Mouse (Mus musculus): ENCODE measurements around the gene Dync1i1. TPM values are rescaled to one million over a fixed set of nuclear protein-coding genes. Genes with fewer than 3 reads are reported as not detected.

The Dync1i1 gene
- polyA plus RNA-seq, 1 experiment from 2014 or later, result 4.0 TPM

GRCm38 (mm10) chr6:5915028-5915427, 189.6 kb downstream of the Dync1i1 start:
- Histone ChIP-seq H3K4me3 (ENCODE audit: low read depth, low read length) (no peak overlapping the region), H3K4me2 (replicated peaks; ENCODE audit: low read depth, low read length) (no peak overlapping the region), H3K27ac (ENCODE audit: low read depth, low read length) (no peak overlapping the region), H3K27me3 (ENCODE audit: control insufficient read depth, insufficient read depth, low read length) (no peaks in the 10 kb centered on the region), H3K9me3 (ENCODE audit: control insufficient read depth, low read length) (no peaks in the 10 kb centered on the region), H3K36me3 (ENCODE audit: control insufficient read depth, insufficient read depth, low read length) (no peaks in the 10 kb centered on the region), H3K4me1 (replicated peaks; ENCODE audit: control insufficient read depth, insufficient read depth, low read length) (no peaks in the 10 kb centered on the region), H3K9ac (ENCODE audit: low read depth, low read length) (no peak overlapping the region)
- WGBS, result 91% methylated on average over 2 of the region's 2 CpGs
- DNase-seq (ENCODE audit: low spot score) (no peak), ATAC-seq (ENCODE audit: low FRiP score) (no peak)

DNA sequence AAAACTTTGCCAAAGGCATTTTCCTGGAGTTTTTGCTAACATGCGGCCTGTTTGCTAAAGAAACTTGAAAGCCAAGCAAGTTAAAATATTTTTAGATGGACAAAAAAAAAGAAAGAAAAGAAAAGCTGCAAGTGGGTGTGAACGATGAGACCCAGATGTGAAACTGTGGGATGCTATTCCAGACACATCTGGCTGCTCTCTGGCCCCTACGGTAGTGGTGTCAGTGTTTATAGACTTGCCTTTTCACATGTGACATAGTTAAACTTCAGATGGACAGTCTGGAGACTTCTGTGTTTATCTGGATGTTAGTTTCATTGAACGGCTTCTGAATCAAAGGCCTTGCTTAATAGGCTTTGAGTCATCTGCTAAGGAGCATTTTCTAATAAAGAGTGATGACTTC, 195.2 kb downstream of the Dync1i1 start:
- no peaks in the 10 kb centered on the region for H3K36me3 ChIP-seq (ENCODE audit: control insufficient read depth, insufficient read depth, low read length)
- H3K4me3 ChIP-seq (ENCODE audit: low read depth, low read length), result no peak overlapping the region
- no peak overlapping the region for H3K4me2 ChIP-seq (replicated peaks; ENCODE audit: low read depth, low read length)
- H3K4me1 ChIP-seq (replicated peaks; ENCODE audit: control insufficient read depth, insufficient read depth, low read length), result no peaks in the 10 kb centered on the region
- no peak overlapping the region for H3K9ac ChIP-seq (ENCODE audit: low read depth, low read length)
- 75% methylated on average over 4 of the region's 4 CpGs for WGBS
- no peak overlapping the region for H3K27ac ChIP-seq (ENCODE audit: low read depth, low read length)
- no peaks in the 10 kb centered on the region for H3K27me3 ChIP-seq (ENCODE audit: control insufficient read depth, insufficient read depth, low read length)
- no peaks in the 10 kb centered on the region for H3K9me3 ChIP-seq (ENCODE audit: control insufficient read depth, low read length)
- DNase-seq (ENCODE audit: low spot score) (no peak), ATAC-seq (ENCODE audit: low FRiP score) (no peak)

DNA sequence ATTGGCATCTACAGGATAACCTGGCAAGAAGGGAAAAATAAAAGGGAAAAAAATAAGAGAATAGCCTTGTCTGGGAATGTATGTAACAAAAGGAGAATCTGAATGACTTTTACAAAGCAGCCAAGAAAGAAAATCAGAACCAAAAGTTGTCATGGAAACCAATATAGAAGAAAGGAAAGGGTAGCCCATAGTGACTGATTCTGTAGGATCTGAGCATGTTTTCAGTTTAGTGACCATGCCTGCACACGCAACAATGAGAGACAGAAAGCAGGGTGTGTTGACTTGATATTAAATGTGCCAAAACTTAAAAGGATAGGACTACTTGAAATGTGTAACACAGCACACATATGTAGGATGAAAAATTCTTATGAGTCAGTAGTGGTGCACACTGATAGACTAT, 197.2 kb downstream of the Dync1i1 start:
- Histone ChIP-seq H3K4me1 (replicated peaks; ENCODE audit: control insufficient read depth, insufficient read depth, low read length) (no peaks in the 10 kb centered on the region), H3K27ac (ENCODE audit: low read depth, low read length) (no peak overlapping the region), H3K36me3 (ENCODE audit: control insufficient read depth, insufficient read depth, low read length) (no peaks in the 10 kb centered on the region), H3K27me3 (ENCODE audit: control insufficient read depth, insufficient read depth, low read length) (no peaks in the 10 kb centered on the region), H3K9ac (ENCODE audit: low read depth, low read length) (no peak overlapping the region), H3K4me2 (replicated peaks; ENCODE audit: low read depth, low read length) (no peak overlapping the region), H3K4me3 (ENCODE audit: low read depth, low read length) (no peak overlapping the region), H3K9me3 (ENCODE audit: control insufficient read depth, low read length) (no peaks in the 10 kb centered on the region)
- WGBS, result 51% methylated on average over 1 of the region's 1 CpGs
- ATAC-seq (ENCODE audit: low FRiP score) (no peak), DNase-seq (ENCODE audit: low spot score) (no peak)

GRCm38 (mm10) chr6:5923148-5923547, 197.7 kb downstream of the Dync1i1 start:
- Histone ChIP-seq H3K27ac (ENCODE audit: low read depth, low read length) (no peak overlapping the region), H3K4me3 (ENCODE audit: low read depth, low read length) (no peak overlapping the region), H3K9me3 (ENCODE audit: control insufficient read depth, low read length) (no peaks in the 10 kb centered on the region), H3K36me3 (ENCODE audit: control insufficient read depth, insufficient read depth, low read length) (no peaks in the 10 kb centered on the region), H3K27me3 (ENCODE audit: control insufficient read depth, insufficient read depth, low read length) (no peaks in the 10 kb centered on the region), H3K4me1 (replicated peaks; ENCODE audit: control insufficient read depth, insufficient read depth, low read length) (no peaks in the 10 kb centered on the region), H3K9ac (ENCODE audit: low read depth, low read length) (no peak overlapping the region), H3K4me2 (replicated peaks; ENCODE audit: low read depth, low read length) (no peak overlapping the region)
- DNase-seq (ENCODE audit: low spot score), result no peak
- 88% methylated on average over 7 of the region's 7 CpGs for WGBS
- ATAC-seq (ENCODE audit: low FRiP score), result no peak

DNA sequence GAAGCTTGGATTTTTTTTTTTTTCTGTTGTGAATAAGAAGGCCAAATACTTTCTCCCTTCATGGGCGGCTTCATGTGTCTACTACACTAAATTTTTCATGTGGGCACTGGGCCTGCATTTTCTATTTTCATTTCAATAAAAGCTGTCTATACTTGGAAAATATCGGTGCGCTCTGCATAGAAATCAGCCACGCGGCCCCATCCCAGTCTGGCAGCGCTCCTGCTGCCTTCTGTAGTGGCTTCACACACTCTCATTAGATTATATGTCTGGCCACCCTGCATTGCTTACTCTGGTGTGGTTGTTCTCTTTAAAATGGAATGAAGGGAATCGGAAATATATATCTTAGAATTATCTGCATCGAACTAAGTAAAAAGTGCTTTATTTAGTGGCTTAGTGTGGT, 204.7 kb downstream of the Dync1i1 start:
- Histone ChIP-seq H3K9ac (ENCODE audit: low read depth, low read length) (no peak overlapping the region), H3K4me3 (ENCODE audit: low read depth, low read length) (no peak overlapping the region), H3K4me2 (replicated peaks; ENCODE audit: low read depth, low read length) (no peak overlapping the region), H3K36me3 (ENCODE audit: control insufficient read depth, insufficient read depth, low read length) (no peaks in the 10 kb centered on the region), H3K4me1 (replicated peaks; ENCODE audit: control insufficient read depth, insufficient read depth, low read length) (no peaks in the 10 kb centered on the region), H3K27ac (ENCODE audit: low read depth, low read length) (no peak overlapping the region), H3K27me3 (ENCODE audit: control insufficient read depth, insufficient read depth, low read length) (no peaks in the 10 kb centered on the region), H3K9me3 (ENCODE audit: control insufficient read depth, low read length) (no peaks in the 10 kb centered on the region)
- no peak for ATAC-seq (ENCODE audit: low FRiP score)
- WGBS, result 95% methylated on average over 8 of the region's 8 CpGs
- DNase-seq (ENCODE audit: low spot score), result no peak

- 79% methylated on average over 8 of the region's 8 CpGs for WGBS
- Histone ChIP-seq H3K27me3 (ENCODE audit: control insufficient read depth, insufficient read depth, low read length) (no peaks in the 10 kb centered on the region), H3K36me3 (ENCODE audit: control insufficient read depth, insufficient read depth, low read length) (no peaks in the 10 kb centered on the region), H3K9me3 (ENCODE audit: control insufficient read depth, low read length) (no peaks in the 10 kb centered on the region), H3K4me1 (replicated peaks; ENCODE audit: control insufficient read depth, insufficient read depth, low read length) (no peaks in the 10 kb centered on the region), H3K4me2 (replicated peaks; ENCODE audit: low read depth, low read length) (no peak overlapping the region), H3K4me3 (ENCODE audit: low read depth, low read length) (no peak overlapping the region), H3K27ac (ENCODE audit: low read depth, low read length) (no peak overlapping the region), H3K9ac (ENCODE audit: low read depth, low read length) (no peak overlapping the region)
- ATAC-seq (ENCODE audit: low FRiP score) (no peak), DNase-seq (ENCODE audit: low spot score) (peak; percentile 14)
These were observed 210.3 kb downstream of the Dync1i1 start for GRCm38 (mm10) chr6:5935587-5936353.

- H3K4me2 ChIP-seq (replicated peaks; ENCODE audit: low read depth, low read length), result no peak overlapping the region
- no peaks in the 10 kb centered on the region for H3K9me3 ChIP-seq (ENCODE audit: control insufficient read depth, low read length)
- H3K4me1 ChIP-seq (replicated peaks; ENCODE audit: control insufficient read depth, insufficient read depth, low read length), result no peaks in the 10 kb centered on the region
- no peak overlapping the region for H3K9ac ChIP-seq (ENCODE audit: low read depth, low read length)
- H3K36me3 ChIP-seq (ENCODE audit: control insufficient read depth, insufficient read depth, low read length), result no peaks in the 10 kb centered on the region
- H3K27ac ChIP-seq (ENCODE audit: low read depth, low read length), result no peak overlapping the region
- 60% methylated on average over 9 of the region's 9 CpGs for WGBS
- DNase-seq (ENCODE audit: low spot score), result no peak
- H3K27me3 ChIP-seq (ENCODE audit: control insufficient read depth, insufficient read depth, low read length), result no peaks in the 10 kb centered on the region
- ATAC-seq (ENCODE audit: low FRiP score), result no peak
- H3K4me3 ChIP-seq (ENCODE audit: low read depth, low read length), result no peak overlapping the region
These were observed 224.5 kb downstream of the Dync1i1 start for GRCm38 (mm10) chr6:5949812-5950392.

GRCm38 (mm10) chr6:5956316-5956913, 231.0 kb downstream of the Dync1i1 start:
- Histone ChIP-seq H3K4me2 (replicated peaks; ENCODE audit: low read depth, low read length) (no peak overlapping the region), H3K27me3 (ENCODE audit: control insufficient read depth, insufficient read depth, low read length) (no peaks in the 10 kb centered on the region), H3K4me3 (ENCODE audit: low read depth, low read length) (no peak overlapping the region), H3K4me1 (replicated peaks; ENCODE audit: control insufficient read depth, insufficient read depth, low read length) (no peaks in the 10 kb centered on the region), H3K9ac (ENCODE audit: low read depth, low read length) (no peak overlapping the region), H3K36me3 (ENCODE audit: control insufficient read depth, insufficient read depth, low read length) (no peaks in the 10 kb centered on the region), H3K27ac (ENCODE audit: low read depth, low read length) (no peak overlapping the region), H3K9me3 (ENCODE audit: control insufficient read depth, low read length) (no peaks in the 10 kb centered on the region)
- DNase-seq (ENCODE audit: low spot score) (peak; percentile 14), ATAC-seq (ENCODE audit: low FRiP score) (no peak)
- 68% methylated on average over 10 of the region's 10 CpGs for WGBS

DNA sequence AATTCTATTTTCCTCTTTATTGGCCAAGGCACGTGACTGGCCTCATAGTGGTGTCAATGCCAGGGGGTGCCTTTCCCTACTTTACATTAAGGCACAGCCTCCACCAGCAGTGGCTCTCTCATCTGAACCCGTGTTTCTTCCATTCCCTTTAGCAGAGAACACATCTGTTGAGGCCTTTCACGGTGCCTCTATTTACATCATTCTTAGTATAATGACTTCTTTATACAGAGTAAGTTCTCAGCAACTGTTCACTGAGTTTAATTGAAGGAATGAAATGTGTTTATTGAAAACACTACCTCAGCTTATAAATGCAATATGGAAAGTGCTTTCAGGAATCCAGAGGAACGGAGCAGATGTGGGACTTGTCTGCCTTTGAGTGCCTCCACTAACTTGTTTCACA, 235.3 kb downstream of the Dync1i1 start:
- Histone ChIP-seq H3K9ac (ENCODE audit: low read depth, low read length) (no peak overlapping the region), H3K9me3 (ENCODE audit: control insufficient read depth, low read length) (no peaks in the 10 kb centered on the region), H3K27me3 (ENCODE audit: control insufficient read depth, insufficient read depth, low read length) (no peaks in the 10 kb centered on the region), H3K36me3 (ENCODE audit: control insufficient read depth, insufficient read depth, low read length) (no peaks in the 10 kb centered on the region), H3K4me1 (replicated peaks; ENCODE audit: control insufficient read depth, insufficient read depth, low read length) (no peaks in the 10 kb centered on the region), H3K4me2 (replicated peaks; ENCODE audit: low read depth, low read length) (no peak overlapping the region), H3K27ac (ENCODE audit: low read depth, low read length) (no peak overlapping the region), H3K4me3 (ENCODE audit: low read depth, low read length) (no peak overlapping the region)
- no peak for DNase-seq (ENCODE audit: low spot score)
- ATAC-seq (ENCODE audit: low FRiP score), result no peak
- 80% methylated on average over 4 of the region's 4 CpGs for WGBS
